Mouse (Mus musculus) stomach, postnatal 0 days (tissue): ENCODE results near the gene Krtap1-5. TPM values are rescaled to one million over a fixed set of nuclear protein-coding genes. Genes with fewer than 3 reads are reported as not detected.
"Not testable (repeated sequence)": the region's sequence is repeated elsewhere in the genome, so short reads cannot be mapped to it uniquely, and the experiment has no call there.

Experiments
- ATAC-seq: fragments of 200-750 bp; cut with Nextera tagmentation; 2 replicates; pipeline ENCODE4 v1.8.0; 2017; ENCODE audit not compliant: low FRiP score, low TSS enrichment
- DNase-seq: peaks from one replicate; pipeline ENCODE4 v3.0.0-alpha.2; 2016; ENCODE audit warnings: low spot score
- H3K27ac ChIP-seq: fragments of 300-500 bp; sonication (generic); replicated peaks from 2 replicates; pipeline ENCODE4 v1.5.1; 2014; ENCODE audit warnings: mild to moderate bottlenecking, control low read depth
- H3K27me3 ChIP-seq: fragments of 300-500 bp; sonication (generic); 2 replicates; pipeline ENCODE4 v1.6.1; 2014; ENCODE audit warnings: low read length; ENCODE audit not compliant: control insufficient read depth, insufficient read depth
- H3K36me3 ChIP-seq: fragments of 300-500 bp; sonication (generic); 2 replicates; pipeline ENCODE4 v1.6.1; 2014; ENCODE audit warnings: low read length, mixed read lengths; ENCODE audit not compliant: control insufficient read depth, insufficient read depth
- H3K4me1 ChIP-seq: fragments of 300-500 bp; sonication (generic); replicated peaks from 2 replicates; pipeline ENCODE4 v1.6.1; 2014; ENCODE audit warnings: antibody characterized with exemption; ENCODE audit not compliant: control insufficient read depth, insufficient read depth
- H3K4me2 ChIP-seq: fragments of 300-500 bp; sonication (generic); replicated peaks from 2 replicates; pipeline ENCODE4 v1.6.1; 2014; ENCODE audit warnings: low read depth, mild to moderate bottlenecking, control low read depth, moderate library complexity
- H3K4me3 ChIP-seq: fragments of 300-500 bp; sonication (generic); 2 replicates; pipeline ENCODE4 v1.5.1; 2014; ENCODE audit warnings: low read depth, low read length, control low read depth
- H3K9ac ChIP-seq: fragments of 300-500 bp; sonication (generic); 2 replicates; pipeline ENCODE4 v1.6.1; 2014; ENCODE audit warnings: mild to moderate bottlenecking, low read length, control low read depth, mixed read lengths
- H3K9me3 ChIP-seq: fragments of 300-500 bp; sonication (generic); 2 replicates; pipeline ENCODE4 v1.6.1; 2016; ENCODE audit warnings: low read length; ENCODE audit not compliant: control insufficient read depth
- CTCF ChIP-seq: IDR thresholded peaks from 2 replicates; pipeline ENCODE4 v1.5.1; 2016; ENCODE audit warnings: antibody characterized with exemption, low read depth, mild to moderate bottlenecking, moderate library complexity
- EP300 ChIP-seq: optimal IDR thresholded peaks from 2 replicates; pipeline ENCODE3; 2016; ENCODE audit warnings: antibody characterized with exemption
- WGBS: fragments of 180-500 bp; shearing (Covaris S2); extraction: QIAGEN DNeasy Blood & Tissue Kit; methylation state at CpG from one replicate; pipeline ENCODE4 v1.1.7; 2014; 5-methylcytosine and 5-hydroxymethylcytosine counted together
- polyA plus RNA-seq: library from polyadenylated mRNA; unstranded; fragments of >200 nt; fragmentation: Nextera tagmentation; extraction: Ambion mirVana; gene quantifications from 2 replicates; pipeline ENCODE4 v1.2.1, GENCODE M21; 2015

Gene Krtap1-5
- not detected in 2 replicates for polyA plus RNA-seq

DNA sequence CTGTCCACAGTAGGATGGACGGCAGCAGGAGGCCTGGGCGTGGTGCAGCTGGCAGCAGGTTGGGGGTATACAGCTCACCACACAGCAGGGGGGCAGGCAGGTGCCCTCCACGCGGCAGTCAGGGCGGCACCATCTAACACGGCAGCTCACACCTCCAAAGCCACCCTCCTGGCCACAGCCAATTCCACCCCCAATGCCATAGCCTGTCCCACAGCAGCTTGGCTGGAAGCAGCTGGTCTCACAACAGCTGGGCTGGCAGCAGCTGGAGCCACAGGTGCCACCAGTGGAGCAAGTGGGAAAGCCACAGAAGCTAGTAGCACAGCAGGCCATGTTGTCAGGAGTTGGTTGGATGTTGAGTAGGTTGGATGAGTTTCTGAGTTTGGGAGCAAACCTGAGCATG is at the start of gene Krtap1-5:
TSS of gene Krtap1-5 (minus strand) at position 381 of the 400 bp plus-strand sequence.
- TF ChIP-seq CTCF = no peak
- no peak for TF ChIP-seq EP300
- WGBS = 83% methylated on average over 6 of the region's 6 CpGs
- H3K27me3 ChIP-seq = no peaks in the 10 kb centered on the region
- H3K27ac ChIP-seq = no peak within 1 kb of the TSS
- no peak within 1 kb of the TSS for H3K4me2 ChIP-seq
- H3K9me3 ChIP-seq = no peaks in the 10 kb centered on the region
- ATAC-seq = no peak
- H3K9ac ChIP-seq = no peak within 1 kb of the TSS
- H3K4me3 ChIP-seq = no peak within 1 kb of the TSS
- no peaks in the 10 kb centered on the region for H3K36me3 ChIP-seq
- DNase-seq = no peak
- no peaks in the 10 kb centered on the region for H3K4me1 ChIP-seq

DNA sequence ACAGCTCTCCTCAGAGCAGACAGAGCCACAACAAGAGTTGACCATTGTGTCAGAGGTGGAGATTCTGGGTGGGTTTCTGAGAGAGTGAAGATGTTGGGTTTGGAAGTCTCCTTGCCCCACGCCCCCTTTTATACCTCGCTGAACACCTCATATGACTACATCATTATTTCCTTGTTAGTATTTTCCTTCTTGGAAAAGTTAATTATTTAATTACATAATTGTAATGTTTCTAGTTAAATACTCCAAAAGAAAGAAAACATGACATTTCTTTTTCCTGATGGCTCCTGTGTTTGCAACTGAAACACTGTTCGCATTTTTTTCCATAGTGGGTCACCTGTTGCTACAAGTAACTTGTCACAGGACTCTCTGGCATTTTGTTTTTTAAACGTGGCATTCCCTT is 47.3 kb upstream of the Krtap1-5 start, which contains the start of gene Krtap4-1:
TSS of gene Krtap4-1 (minus strand) at position 101 of the 400 bp plus-strand sequence.
- H3K27me3 ChIP-seq = no peaks in the 10 kb centered on the region
- no peaks in the 10 kb centered on the region for H3K4me1 ChIP-seq
- DNase-seq = no peak
- H3K9me3 ChIP-seq = no peaks in the 10 kb centered on the region
- H3K4me2 ChIP-seq = no peak within 1 kb of the TSS
- WGBS = 73% methylated on average over 4 of the region's 4 CpGs
- no peak within 1 kb of the TSS for H3K4me3 ChIP-seq
- no peaks in the 10 kb centered on the region for H3K36me3 ChIP-seq
- ATAC-seq = no peak
- no peak within 1 kb of the TSS for H3K9ac ChIP-seq
- TF ChIP-seq EP300 (no peak), CTCF (no peak)
- H3K27ac ChIP-seq = no peak within 1 kb of the TSS

DNA sequence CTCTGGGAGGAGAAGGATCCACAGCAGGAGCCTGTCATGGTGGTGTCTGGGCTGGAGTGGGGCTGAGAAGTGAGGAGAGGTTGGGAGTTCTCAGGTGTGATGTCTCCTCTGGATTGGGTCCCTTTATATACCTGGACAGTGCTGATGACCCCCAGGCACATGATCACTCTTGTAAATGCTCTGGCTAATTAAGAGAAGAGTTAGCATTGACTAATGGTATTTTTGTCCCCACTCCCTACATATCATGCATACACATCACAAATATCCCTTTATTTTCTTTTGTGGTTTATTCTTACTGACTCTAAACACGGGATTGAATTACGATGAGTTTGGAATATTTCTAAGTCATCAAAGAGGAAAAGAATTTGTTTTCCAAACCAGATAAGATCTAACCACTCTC is 39.5 kb upstream of the Krtap1-5 start, which contains the start of gene Gm11562:
TSS of gene Gm11562 (minus strand) at position 101 of the 400 bp plus-strand sequence.
- TF ChIP-seq CTCF (no peak), EP300 (no peak)
- WGBS = 64% methylated on average over 2 of the region's 2 CpGs
- H3K9me3 ChIP-seq = no peaks in the 10 kb centered on the region
- H3K27ac ChIP-seq = no peak within 1 kb of the TSS
- no peak within 1 kb of the TSS for H3K9ac ChIP-seq
- H3K36me3 ChIP-seq = no peaks in the 10 kb centered on the region
- H3K4me2 ChIP-seq = no peak within 1 kb of the TSS
- DNase-seq (no peak), ATAC-seq (no peak)
- H3K27me3 ChIP-seq = no peaks in the 10 kb centered on the region
- H3K4me1 ChIP-seq = no peaks in the 10 kb centered on the region
- H3K4me3 ChIP-seq = no peak within 1 kb of the TSS

DNA sequence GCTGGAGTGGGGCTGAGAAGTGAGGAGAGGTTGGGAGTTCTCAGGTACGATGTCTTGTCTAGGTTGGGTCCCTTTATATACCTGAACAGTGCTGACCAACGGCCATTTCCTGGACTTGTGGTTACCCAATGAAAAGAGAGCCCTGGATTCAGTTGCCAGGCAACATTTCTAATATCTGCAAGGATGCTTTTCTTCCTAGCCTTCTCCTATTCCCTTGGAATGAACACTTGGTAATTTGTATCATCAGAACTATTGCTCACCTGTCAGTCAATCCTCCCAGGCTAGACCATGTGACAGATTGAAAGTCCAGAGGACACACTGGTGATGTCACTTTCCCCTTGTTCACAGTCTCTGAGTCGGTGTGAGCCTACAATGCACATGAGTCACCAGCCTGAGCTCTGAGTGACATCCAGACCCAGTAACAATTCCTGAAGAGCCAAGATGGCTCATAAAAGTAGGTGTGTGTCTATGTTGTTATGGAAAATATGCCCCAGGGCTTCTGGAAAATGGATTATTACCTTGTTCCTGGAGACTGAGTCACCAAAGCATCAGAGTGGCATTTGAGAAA is 34.1 kb upstream of the Krtap1-5 start, which contains the start of gene Krtap2-4:
TSS of gene Krtap2-4 (minus strand) at position 51 of the 568 bp plus-strand sequence.
- Histone ChIP-seq H3K27me3 (no peaks in the 10 kb centered on the region), H3K9ac (no peak within 1 kb of the TSS), H3K4me2 (no peak within 1 kb of the TSS), H3K27ac (no peak within 1 kb of the TSS), H3K4me1 (no peaks in the 10 kb centered on the region), H3K9me3 (no peaks in the 10 kb centered on the region), H3K4me3 (no peak within 1 kb of the TSS), H3K36me3 (no peaks in the 10 kb centered on the region)
- ATAC-seq (peak; percentile 90), DNase-seq (no peak)
- no peak for TF ChIP-seq EP300
- TF ChIP-seq CTCF = no peak
- 65% methylated on average over 3 of the region's 3 CpGs for WGBS

DNA sequence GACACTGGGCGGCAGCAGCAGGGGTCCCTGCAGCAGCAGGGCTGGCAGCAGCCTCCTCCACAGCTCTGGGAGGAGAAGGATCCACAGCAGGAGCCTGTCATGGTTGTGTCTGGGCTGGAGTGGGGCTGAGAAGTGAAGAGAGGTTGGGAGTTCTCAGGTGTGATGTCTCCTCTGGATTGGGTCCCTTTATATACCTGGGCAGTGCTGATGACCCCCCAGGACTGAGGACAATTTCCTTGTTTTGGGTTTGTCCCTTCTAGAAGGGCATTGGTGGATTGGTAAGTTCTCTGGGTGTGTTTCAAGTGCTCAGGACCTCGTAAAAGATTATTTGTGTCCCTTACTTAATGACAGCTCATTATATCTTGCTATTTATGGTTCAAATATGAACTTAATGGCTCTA is 29.3 kb upstream of the Krtap1-5 start, which contains the start of gene Gm11937:
TSS of gene Gm11937 (minus strand) at position 101 of the 400 bp plus-strand sequence.
- H3K9me3 ChIP-seq, DNase-seq, H3K4me2 ChIP-seq, H3K4me3 ChIP-seq, H3K36me3 ChIP-seq, H3K9ac ChIP-seq, ATAC-seq, H3K27ac ChIP-seq, H3K4me1 ChIP-seq, H3K27me3 ChIP-seq: not testable (repeated sequence)
- 51% methylated on average over 2 of the region's 2 CpGs for WGBS

DNA sequence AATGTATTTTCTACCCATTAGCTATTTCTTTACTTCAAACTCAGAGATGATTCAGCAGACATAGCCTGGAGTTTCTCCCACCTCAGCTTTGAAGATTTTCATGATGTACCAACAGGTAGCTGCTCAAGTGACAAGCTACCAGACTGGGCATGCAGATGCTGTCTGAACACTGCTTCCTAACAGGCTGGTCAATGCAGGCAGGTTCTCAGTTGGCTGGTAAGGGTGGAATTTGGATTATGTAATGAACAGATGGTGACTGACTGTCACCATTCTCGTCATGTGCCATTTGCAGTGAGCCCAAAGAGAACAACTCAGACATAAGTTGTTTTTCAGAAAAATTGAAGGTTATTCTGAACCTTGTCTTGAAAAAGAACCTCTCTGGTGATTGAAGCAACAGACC is 28.3 kb upstream of the Krtap1-5 start:
- Histone ChIP-seq H3K4me2 (no peak overlapping the region), H3K4me1 (no peaks in the 10 kb centered on the region), H3K9ac (no peak overlapping the region), H3K9me3 (no peaks in the 10 kb centered on the region), H3K36me3 (no peaks in the 10 kb centered on the region), H3K27ac (no peak overlapping the region), H3K4me3 (no peak overlapping the region), H3K27me3 (no peaks in the 10 kb centered on the region)
- WGBS = 50% methylated on average over 1 of the region's 1 CpGs
- no peak for DNase-seq
- ATAC-seq = no peak
- TF ChIP-seq CTCF = no peak
- no peak for TF ChIP-seq EP300

DNA sequence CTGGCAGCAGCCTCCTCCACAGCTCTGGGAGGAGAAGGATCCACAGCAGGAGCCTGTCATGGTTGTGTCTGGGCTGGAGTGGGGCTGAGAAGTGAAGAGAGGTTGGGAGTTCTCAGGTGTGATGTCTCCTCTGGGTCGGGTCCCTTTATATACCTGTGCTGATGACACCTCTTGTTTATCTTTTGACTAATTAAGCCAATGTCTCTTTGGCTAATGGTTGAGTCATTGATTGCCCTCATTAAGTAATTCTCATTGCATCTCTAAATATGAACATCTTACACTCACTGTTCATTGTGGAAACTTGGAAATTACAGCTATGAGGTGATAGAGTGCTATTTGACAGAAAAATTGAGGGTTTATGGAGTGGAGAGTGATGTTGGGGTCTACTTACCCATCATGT is 22.4 kb upstream of the Krtap1-5 start, which contains the start of gene Gm11938:
TSS of gene Gm11938 (minus strand) at position 101 of the 400 bp plus-strand sequence.
- DNase-seq, H3K27me3 ChIP-seq, H3K9ac ChIP-seq, H3K27ac ChIP-seq, ATAC-seq, H3K9me3 ChIP-seq, H3K36me3 ChIP-seq, H3K4me2 ChIP-seq, H3K4me3 ChIP-seq, H3K4me1 ChIP-seq: not testable (repeated sequence)
- WGBS = 53% methylated on average over 1 of the region's 1 CpGs

DNA sequence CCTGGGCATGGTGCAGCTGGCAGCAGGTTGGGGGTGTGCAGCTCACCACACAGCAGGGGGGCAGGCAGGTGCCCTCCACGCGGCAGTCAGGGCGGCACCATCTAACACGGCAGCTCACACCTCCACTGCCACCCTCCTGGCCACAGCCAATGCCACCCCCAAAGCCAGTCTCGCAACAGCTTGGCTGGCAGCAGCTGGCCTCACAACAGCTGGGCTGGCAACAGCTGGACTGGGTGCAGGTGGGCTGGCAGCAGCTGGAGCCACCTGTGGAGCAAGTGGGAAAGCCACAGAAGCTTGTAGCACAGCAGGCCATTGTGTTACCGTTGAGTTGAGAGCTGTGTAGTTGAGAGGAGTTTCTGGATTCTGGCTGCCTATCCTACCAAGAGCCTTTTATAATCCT is 16.9 kb upstream of the Krtap1-5 start, which contains the start of gene Krtap9-3:
TSS of gene Krtap9-3 (minus strand) at position 364 of the 400 bp plus-strand sequence.
- not testable (repeated sequence) for H3K27me3 ChIP-seq, ATAC-seq, H3K4me1 ChIP-seq, H3K4me3 ChIP-seq, H3K27ac ChIP-seq, DNase-seq, H3K9me3 ChIP-seq, H3K4me2 ChIP-seq, H3K9ac ChIP-seq, H3K36me3 ChIP-seq
- WGBS = 63% methylated on average over 4 of the region's 6 CpGs
